Mouse (Mus musculus) C2C12 (cell line): ENCODE results near the gene Aak1. TPM values are rescaled to one million over a fixed set of nuclear protein-coding genes. Genes with fewer than 3 reads are reported as not detected.
A peak's percentile ranks its signal among the peaks of the same experiment; 100 is the strongest.

ENCODE experiments used
- H3K27me3 ChIP-seq: one replicate; pipeline ENCODE4 v1.6.1; 2011; ENCODE audit not compliant: control insufficient read depth, insufficient read depth, insufficient read length
- H3K36me3 ChIP-seq: one replicate; pipeline ENCODE4 v1.6.1; 2011; ENCODE audit not compliant: control insufficient read depth, insufficient read depth
- H3K4me3 ChIP-seq: one replicate; pipeline ENCODE4 v1.5.1; 2011; ENCODE audit warnings: mild to moderate bottlenecking, control low read depth; ENCODE audit not compliant: poor library complexity, insufficient read depth, severe bottlenecking
- H3K79me2 ChIP-seq: one replicate; pipeline ENCODE4 v1.6.1; 2011; ENCODE audit not compliant: control insufficient read depth, insufficient read depth
- H3K79me3 ChIP-seq: one replicate; pipeline ENCODE4 v1.6.1; 2011; ENCODE audit warnings: low read depth, control low read depth
- H3ac ChIP-seq: one replicate; pipeline ENCODE3; 2011; ENCODE audit warnings: low read depth; ENCODE audit not compliant: control insufficient read depth, insufficient read length
- CEBPB ChIP-seq: IDR thresholded peaks from one replicate; pipeline ENCODE4 v1.6.1; 2011; ENCODE audit warnings: low read depth, mild to moderate bottlenecking, control low read depth, moderate library complexity
- CTCF ChIP-seq: IDR thresholded peaks from one replicate; pipeline ENCODE4 v1.5.1; 2011; ENCODE audit not compliant: control insufficient read depth, insufficient read depth, insufficient read length
- FOSL1 ChIP-seq: IDR thresholded peaks from one replicate; pipeline ENCODE4 v1.8.0; 2011; ENCODE audit warnings: mild to moderate bottlenecking, low read length; ENCODE audit not compliant: poor library complexity, insufficient read depth, severe bottlenecking
- MAX ChIP-seq: IDR thresholded peaks from one replicate; pipeline ENCODE4 v1.6.1; 2011; ENCODE audit warnings: mild to moderate bottlenecking, control low read depth
- MYOD1 ChIP-seq: IDR thresholded peaks from one replicate; pipeline ENCODE4 v1.6.1; 2011; ENCODE audit warnings: low read depth; ENCODE audit not compliant: control insufficient read depth, insufficient read length
- MYOG ChIP-seq: IDR thresholded peaks from one replicate; pipeline ENCODE4 v1.6.1; 2011; ENCODE audit not compliant: control insufficient read depth, insufficient read length; ENCODE audit errors: extremely low read depth
- USF1 ChIP-seq: IDR thresholded peaks from one replicate; pipeline ENCODE4 v1.6.1; 2011; ENCODE audit warnings: low read depth, mild to moderate bottlenecking, control low read depth, moderate library complexity
- polyA plus RNA-seq: library from polyadenylated mRNA; unstranded; fragments of >200 nt; fragmentation: generic; extraction: Trizol; gene quantifications from one replicate; pipeline ENCODE4 v1.2.1, GENCODE M21; 2012; ENCODE audit warnings: missing spikeins

Aak1 gene
- polyA plus RNA-seq, 1 experiment: 12.8 TPM

DNA sequence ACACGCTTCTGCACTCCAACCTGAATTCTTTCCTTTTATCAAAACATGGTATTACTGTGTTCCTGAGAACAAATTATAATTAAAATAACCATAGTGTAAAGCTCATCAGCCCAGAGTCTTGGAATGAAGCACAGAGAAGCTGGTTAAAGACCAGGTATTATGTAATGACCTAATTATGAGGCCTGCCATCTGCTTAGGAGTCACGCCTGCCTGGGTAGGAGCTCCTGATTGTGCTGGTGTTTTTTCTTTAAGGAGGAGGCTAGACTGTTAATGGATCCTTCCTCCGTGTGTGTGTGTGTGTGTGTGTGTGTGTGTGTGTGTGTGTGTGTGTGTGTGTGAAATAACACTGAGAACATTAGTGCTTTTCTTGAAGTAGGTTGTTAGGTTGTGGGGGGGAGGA lies 49.7 kb downstream of the Aak1 start:
- Histone ChIP-seq H3K79me3 (peaks cover 4% of the 10 kb centered on the region), H3ac (no peak overlapping the region), H3K27me3 (no peaks in the 10 kb centered on the region), H3K36me3 (peaks cover 4% of the 10 kb centered on the region), H3K79me2 (no peaks in the 10 kb centered on the region), H3K4me3 (no peak overlapping the region)
- TF ChIP-seq FOSL1 (no peak), CEBPB (no peak), MAX (no peak)

DNA sequence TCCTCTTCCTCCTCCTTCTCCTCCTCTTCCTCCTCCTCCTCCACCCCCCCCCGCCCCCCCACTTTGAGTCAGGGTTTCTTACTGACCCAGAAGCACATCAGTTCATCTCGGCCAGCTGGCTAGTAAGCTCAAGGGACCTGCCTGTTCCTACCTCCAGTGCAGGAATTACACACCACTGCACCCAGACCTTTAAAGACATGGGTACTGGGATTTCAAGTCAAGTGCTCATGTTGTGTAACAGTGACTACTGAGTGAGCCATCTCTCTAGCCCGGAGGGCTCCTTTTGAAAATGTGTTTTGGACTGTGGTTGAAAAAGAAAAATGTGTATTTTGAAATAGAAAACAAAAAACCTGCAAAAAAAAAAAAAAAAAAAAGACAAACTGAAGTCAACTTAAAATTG lies 50.6 kb downstream of the Aak1 start:
- Histone ChIP-seq H3ac (no peak overlapping the region), H3K27me3 (no peaks in the 10 kb centered on the region), H3K36me3 (no peaks in the 10 kb centered on the region), H3K79me3 (peaks cover 4% of the 10 kb centered on the region), H3K79me2 (no peaks in the 10 kb centered on the region), H3K4me3 (no peak overlapping the region)
- no peak for TF ChIP-seq MYOG
- no peak for TF ChIP-seq CEBPB
- no peak for TF ChIP-seq FOSL1
- TF ChIP-seq MYOD1: no peak
- TF ChIP-seq CTCF: no peak
- no peak for TF ChIP-seq USF1
- no peak for TF ChIP-seq MAX

DNA sequence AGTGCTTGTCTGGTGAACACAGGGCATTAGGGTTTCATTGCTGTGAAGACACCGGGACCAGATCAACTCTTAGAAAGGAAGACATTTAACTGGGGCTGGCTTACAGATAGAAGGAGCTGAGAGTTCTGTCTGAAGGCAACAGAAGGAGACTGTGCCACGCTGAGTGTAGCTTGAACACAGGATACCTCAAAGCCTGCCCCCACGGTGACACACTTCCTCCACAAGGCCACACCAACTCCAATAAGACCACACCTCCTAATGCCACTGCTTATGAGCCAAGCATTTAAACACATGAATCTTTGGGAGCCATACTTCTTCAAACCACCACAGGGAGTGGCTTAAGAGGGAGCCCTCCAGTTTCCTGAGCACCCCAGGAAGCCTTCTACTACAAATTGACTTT lies 51.2 kb downstream of the Aak1 start:
- TF ChIP-seq MYOG: no peak
- no peak for TF ChIP-seq FOSL1
- no peak for TF ChIP-seq CEBPB
- no peak overlapping the region for H3K4me3 ChIP-seq
- no peaks in the 10 kb centered on the region for H3K36me3 ChIP-seq
- no peak overlapping the region for H3ac ChIP-seq
- H3K79me3 ChIP-seq: peaks cover 6% of the 10 kb centered on the region
- no peaks in the 10 kb centered on the region for H3K79me2 ChIP-seq
- H3K27me3 ChIP-seq: no peaks in the 10 kb centered on the region

DNA sequence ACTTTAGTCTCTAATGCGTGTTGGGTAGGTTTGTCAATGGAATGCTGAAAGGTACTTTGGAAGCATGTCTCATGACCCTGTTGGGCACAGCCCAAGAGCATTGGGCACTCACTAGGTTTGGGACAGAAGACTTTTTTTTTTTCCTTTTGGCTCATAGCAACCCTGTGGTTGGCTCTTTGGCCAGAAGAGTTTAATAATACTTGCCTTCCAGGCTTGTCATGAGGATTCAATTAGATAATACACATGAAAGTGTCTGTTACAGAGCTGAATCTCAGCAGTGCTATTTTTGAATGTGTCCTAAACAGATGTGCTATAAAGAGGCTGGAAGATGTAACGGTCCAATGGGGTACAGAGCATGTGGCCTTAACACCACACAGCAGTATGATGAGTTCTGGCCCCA lies 56.2 kb downstream of the Aak1 start:
- Histone ChIP-seq H3ac (no peak overlapping the region), H3K79me3 (peaks cover 9% of the 10 kb centered on the region), H3K36me3 (no peaks in the 10 kb centered on the region), H3K27me3 (no peaks in the 10 kb centered on the region), H3K79me2 (peaks cover 6% of the 10 kb centered on the region), H3K4me3 (no peak overlapping the region)
- TF ChIP-seq CEBPB: no peak
- TF ChIP-seq CTCF: no peak
- no peak for TF ChIP-seq MYOG
- no peak for TF ChIP-seq MAX
- TF ChIP-seq MYOD1: no peak
- no peak for TF ChIP-seq FOSL1
- no peak for TF ChIP-seq USF1

DNA sequence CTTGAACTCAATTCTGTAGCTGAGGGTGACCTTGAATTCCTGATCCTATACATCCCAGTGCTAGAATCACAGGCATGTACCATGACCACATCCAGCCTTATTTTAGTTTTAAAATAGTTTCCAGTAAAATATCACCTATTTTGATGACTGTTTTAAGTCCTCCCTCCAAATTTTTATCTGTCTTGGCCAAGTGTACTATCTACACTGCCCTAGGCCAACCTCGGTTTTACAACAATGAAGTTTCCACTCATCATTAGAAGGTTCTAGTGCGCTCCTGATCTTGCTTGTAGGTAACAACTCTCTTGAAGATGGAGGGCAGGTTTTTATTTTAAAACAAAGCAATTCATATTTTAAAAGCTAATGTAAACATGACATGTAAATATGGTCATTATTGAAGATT lies 57.9 kb downstream of the Aak1 start:
- H3K4me3 ChIP-seq: no peak overlapping the region
- H3ac ChIP-seq: no peak overlapping the region
- no peak for TF ChIP-seq CTCF
- TF ChIP-seq CEBPB: no peak
- no peak for TF ChIP-seq MYOG
- no peak for TF ChIP-seq MYOD1
- no peak for TF ChIP-seq USF1
- TF ChIP-seq MAX: no peak
- no peak for TF ChIP-seq FOSL1

DNA sequence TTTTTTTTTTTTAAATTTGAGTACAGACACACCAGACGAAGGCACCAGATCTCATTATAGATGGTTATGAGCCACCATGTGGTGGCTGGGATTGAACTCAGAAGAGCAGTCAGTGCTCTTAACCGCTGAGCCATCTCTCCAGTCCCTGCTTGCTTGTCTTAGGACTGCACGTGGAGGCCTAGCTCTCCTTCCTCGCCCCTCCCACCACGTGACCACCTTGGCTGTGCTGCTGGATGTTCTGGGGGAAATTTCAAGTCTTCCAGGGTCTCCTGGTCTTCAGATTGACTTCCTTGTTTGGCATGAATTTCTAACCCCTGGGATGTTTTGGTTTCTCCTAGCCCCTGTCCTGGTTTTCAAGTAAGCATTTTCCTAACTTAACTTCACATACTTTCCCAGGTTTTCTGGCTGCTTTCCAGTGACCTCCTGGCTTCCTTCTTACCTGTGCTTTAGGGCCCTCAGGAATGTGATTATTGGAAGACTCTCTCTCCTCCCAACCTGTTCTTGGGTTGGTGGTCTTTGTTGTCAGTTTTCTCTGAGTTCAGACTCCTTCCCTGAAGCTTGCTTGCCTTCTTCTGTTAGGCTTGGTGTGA lies 59.3 kb downstream of the Aak1 start:
- Histone ChIP-seq H3ac (no peak overlapping the region), H3K4me3 (no peak overlapping the region), H3K27me3 (no peaks in the 10 kb centered on the region), H3K36me3 (no peaks in the 10 kb centered on the region), H3K79me2 (peaks cover 6% of the 10 kb centered on the region), H3K79me3 (peaks cover 5% of the 10 kb centered on the region)
- TF ChIP-seq FOSL1: no peak
- TF ChIP-seq CEBPB: no peak
- no peak for TF ChIP-seq MYOG
- no peak for TF ChIP-seq MAX
- peak; percentile 18 for TF ChIP-seq USF1
- no peak for TF ChIP-seq CTCF
- no peak for TF ChIP-seq MYOD1

More for the DNA sequence above, 57.9 kb downstream of the Aak1 start:
- H3K79me2 ChIP-seq: peaks cover 6% of the 10 kb centered on the region
- H3K36me3 ChIP-seq: no peaks in the 10 kb centered on the region
- peaks cover 9% of the 10 kb centered on the region for H3K79me3 ChIP-seq
- no peaks in the 10 kb centered on the region for H3K27me3 ChIP-seq
